ENCODE assay signal across 8 mouse cellular contexts in the genomic region with DNA sequence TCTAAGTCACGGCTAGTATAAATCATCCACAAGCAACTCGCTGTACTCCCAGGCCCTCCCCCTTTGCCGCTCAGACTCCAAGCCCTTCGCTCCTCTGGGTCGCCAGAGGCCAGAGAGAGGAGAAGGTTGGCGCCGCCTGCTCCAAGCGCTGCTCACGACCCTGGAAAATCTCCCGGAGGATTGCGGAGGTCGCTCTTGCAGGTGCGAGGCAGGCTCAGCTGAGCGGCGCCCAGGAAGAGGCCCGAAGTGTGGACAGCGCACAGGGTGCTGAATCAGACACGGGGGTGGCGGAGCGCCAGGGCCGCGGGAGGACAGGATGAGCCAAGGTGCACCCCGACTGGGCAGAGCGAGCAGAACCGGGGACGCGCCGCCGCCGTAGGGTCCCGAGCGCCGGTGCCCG. TPM values are rescaled to one million over a fixed set of nuclear protein-coding genes. Genes with fewer than 3 reads are reported as not detected.
A peak's percentile ranks its signal among the peaks of the same experiment; 100 is the strongest.
DNase-seq lines count a peak whose midpoint lies in the region; ATAC-seq and TF ChIP-seq lines count a peak whose summit lies in the region.

No protein-coding gene starts in this region.

- H3K4me3 ChIP-seq in G1E (ENCODE audit: low read depth, low read length) = 0 out of 2 replicates have a peak overlapping the region, but pooled peaks have one; percentile 7
- H3K4me3 ChIP-seq in forebrain, embryonic 13.5 days = peak overlapping the region; percentile 67
- H3K4me3 ChIP-seq in hindbrain, embryonic 12.5 days = peak overlapping the region; percentile 69
- peak overlapping the region; percentile 64 for H3K4me3 ChIP-seq in limb, embryonic 13.5 days
- H3K4me3 ChIP-seq in midbrain, embryonic 12.5 days = peak overlapping the region; percentile 71

- H3K9ac ChIP-seq in forebrain, embryonic 13.5 days = peak overlapping the region; percentile 81
- peak overlapping the region; percentile 84 for H3K9ac ChIP-seq in hindbrain, embryonic 12.5 days
- peak overlapping the region; percentile 69 for H3K9ac ChIP-seq in limb, embryonic 13.5 days
- H3K9ac ChIP-seq in midbrain, embryonic 12.5 days (replicated peaks) = peak overlapping the region; percentile 73

- no peak for TF ChIP-seq CTCF in G1E (IDR thresholded peaks at IDR 0.05; ENCODE audit: low read depth, low read length)

- no peaks in the 10 kb centered on the region for H3K4me1 ChIP-seq in G1E (ENCODE audit: insufficient read depth, low read depth, low read length)
- H3K4me1 ChIP-seq in forebrain, embryonic 13.5 days = peaks cover 34% of the 10 kb centered on the region
- H3K4me1 ChIP-seq in hindbrain, embryonic 12.5 days = peaks cover 34% of the 10 kb centered on the region
- H3K4me1 ChIP-seq in limb, embryonic 13.5 days = peaks cover 32% of the 10 kb centered on the region
- H3K4me1 ChIP-seq in midbrain, embryonic 12.5 days = peaks cover 30% of the 10 kb centered on the region

- no peak for ATAC-seq in G1E (ENCODE audit: extremely low read depth, insufficient number of reproducible peaks, low FRiP score, poor library complexity, severe bottlenecking)
- peak; percentile 25; the same call in 1 of the 2 replicates for ATAC-seq in forebrain, embryonic 13.5 days
- ATAC-seq in hindbrain, embryonic 12.5 days (ENCODE audit: low FRiP score) = no peak
- peak; percentile 44; the same call in 1 of the 2 replicates for ATAC-seq in limb, embryonic 13.5 days (ENCODE audit: low FRiP score, low read depth)
- ATAC-seq in midbrain, embryonic 12.5 days (ENCODE audit: low FRiP score, low read depth) = no peak

- peaks cover 9% of the 10 kb centered on the region for H3K9me3 ChIP-seq in G1E (replicated peaks)
- no peaks in the 10 kb centered on the region for H3K9me3 ChIP-seq in forebrain, embryonic 13.5 days (replicated peaks)
- H3K9me3 ChIP-seq in hindbrain, embryonic 12.5 days (replicated peaks) = no peaks in the 10 kb centered on the region
- no peaks in the 10 kb centered on the region for H3K9me3 ChIP-seq in limb, embryonic 13.5 days
- H3K9me3 ChIP-seq in midbrain, embryonic 12.5 days = no peaks in the 10 kb centered on the region

- under 1% methylated on average over 34 of the region's 34 CpGs for WGBS in forebrain, embryonic 13.5 days
- WGBS in hindbrain, embryonic 12.5 days = 1% methylated on average over 28 of the region's 34 CpGs
- under 1% methylated on average over 34 of the region's 34 CpGs for WGBS in limb, embryonic 13.5 days
- WGBS in midbrain, embryonic 12.5 days = under 1% methylated on average over 34 of the region's 34 CpGs

- H3K27ac ChIP-seq in forebrain, embryonic 13.5 days = no peak overlapping the region
- peak overlapping the region; percentile 60; the same call in 1 of the 2 replicates for H3K27ac ChIP-seq in hindbrain, embryonic 12.5 days
- no peak overlapping the region for H3K27ac ChIP-seq in limb, embryonic 13.5 days
- no peak overlapping the region for H3K27ac ChIP-seq in midbrain, embryonic 12.5 days (replicated peaks)

- H3K36me3 ChIP-seq in G1E (replicated peaks) = no peaks in the 10 kb centered on the region
- H3K36me3 ChIP-seq in forebrain, embryonic 13.5 days (ENCODE audit: poor library complexity, severe bottlenecking) = no peaks in the 10 kb centered on the region
- no peaks in the 10 kb centered on the region for H3K36me3 ChIP-seq in hindbrain, embryonic 12.5 days
- no peaks in the 10 kb centered on the region for H3K36me3 ChIP-seq in limb, embryonic 13.5 days
- no peaks in the 10 kb centered on the region for H3K36me3 ChIP-seq in midbrain, embryonic 12.5 days

- no peak for DNase-seq in G1E (ENCODE audit: low spot score)
- peak; percentile 92 to 93 for DNase-seq in adrenal gland, postnatal 36 days
- DNase-seq in spleen, postnatal 10 days (ENCODE audit: low spot score in 2 of 2) = peak; percentile 25 to 65
- DNase-seq in layer of hippocampus, postnatal 25 days (ENCODE audit: extremely low spot score in 1 of 2, low spot score in 1 of 2) = no peak

- peaks cover 51% of the 10 kb centered on the region for H3K27me3 ChIP-seq in G1E (ENCODE audit: insufficient read depth, low read length)
- peaks cover 51% of the 10 kb centered on the region for H3K27me3 ChIP-seq in forebrain, embryonic 13.5 days
- peaks cover 89% of the 10 kb centered on the region for H3K27me3 ChIP-seq in hindbrain, embryonic 12.5 days
- H3K27me3 ChIP-seq in limb, embryonic 13.5 days = peaks cover 66% of the 10 kb centered on the region
- H3K27me3 ChIP-seq in midbrain, embryonic 12.5 days = peaks cover 93% of the 10 kb centered on the region

- H3K4me2 ChIP-seq in forebrain, embryonic 13.5 days = peak overlapping the region; percentile 100
- peak overlapping the region; percentile 100 for H3K4me2 ChIP-seq in hindbrain, embryonic 12.5 days (replicated peaks)
- peak overlapping the region; percentile 100 for H3K4me2 ChIP-seq in limb, embryonic 13.5 days (replicated peaks)
- peak overlapping the region; percentile 100 for H3K4me2 ChIP-seq in midbrain, embryonic 12.5 days (replicated peaks)

RNA-seq across cellular contexts. Expression of gene Cabp1, which starts 1.0 kb away (rescaled TPM):
- total RNA-seq in G1E (2014; fragmentation: Nextera tagmentation) = not detected in 2 replicates
- total RNA-seq in G1E (2017) = 0.06 and 0.27 TPM in 2 replicates
- not detected in 2 replicates for polyA plus RNA-seq in G1E (2012)
- 10 to 100 TPM; 34.8 to 42.3 TPM for total RNA-seq in adrenal gland, postnatal 36 days (2021)
- 5.7 and 12.6 TPM in 2 replicates for polyA plus RNA-seq in forebrain, embryonic 13.5 days (2015; fragmentation: Nextera tagmentation; extraction: Ambion mirVana)
- polyA plus RNA-seq in hindbrain, embryonic 12.5 days (2016; fragmentation: Nextera tagmentation; extraction: Ambion mirVana) = 10.3 and 10.5 TPM in 2 replicates
- polyA plus RNA-seq in limb, embryonic 13.5 days (2015; fragmentation: Nextera tagmentation; extraction: Ambion mirVana) = 0.75 and 0.91 TPM in 2 replicates
- 2.3 and 3.6 TPM in 2 replicates for polyA plus RNA-seq in midbrain, embryonic 12.5 days (2016; fragmentation: Nextera tagmentation; extraction: Ambion mirVana)
- total RNA-seq in layer of hippocampus, postnatal 25 days (2021) = 100 to 1,000 TPM; 118 to 121 TPM

RNA-seq across cellular contexts. Expression of gene Mlec, which starts 35.2 kb away (rescaled TPM):
- total RNA-seq in G1E (2014; fragmentation: Nextera tagmentation) (191 and 201 TPM in 2 replicates), G1E (2017) (198 and 202 TPM in 2 replicates)
- 105 and 119 TPM in 2 replicates for polyA plus RNA-seq in G1E (2012)
- 100 to 1,000 TPM; 184 to 197 TPM for total RNA-seq in adrenal gland, postnatal 36 days (2021)
- polyA plus RNA-seq in forebrain, embryonic 13.5 days (2015; fragmentation: Nextera tagmentation; extraction: Ambion mirVana) = 23.5 and 25.9 TPM in 2 replicates
- 65.0 and 72.9 TPM in 2 replicates for polyA plus RNA-seq in hindbrain, embryonic 12.5 days (2016; fragmentation: Nextera tagmentation; extraction: Ambion mirVana)
- polyA plus RNA-seq in limb, embryonic 13.5 days (2015; fragmentation: Nextera tagmentation; extraction: Ambion mirVana) = 66.1 and 78.1 TPM in 2 replicates
- 50.0 and 57.1 TPM in 2 replicates for polyA plus RNA-seq in midbrain, embryonic 12.5 days (2016; fragmentation: Nextera tagmentation; extraction: Ambion mirVana)
- 10 to 100 TPM; 75.6 to 86.5 TPM for total RNA-seq in layer of hippocampus, postnatal 25 days (2021)

RNA-seq across cellular contexts. Expression of gene Pop5, which starts 42.4 kb away (rescaled TPM):
- total RNA-seq in G1E (2014; fragmentation: Nextera tagmentation) (24.2 and 25.5 TPM in 2 replicates), G1E (2017) (61.2 and 82.5 TPM in 2 replicates)
- polyA plus RNA-seq in G1E (2012) = 18.6 and 28.3 TPM in 2 replicates
- total RNA-seq in adrenal gland, postnatal 36 days (2021) = 10 to 100 TPM; 76.3 to 85.9 TPM
- polyA plus RNA-seq in forebrain, embryonic 13.5 days (2015; fragmentation: Nextera tagmentation; extraction: Ambion mirVana) = 102 and 112 TPM in 2 replicates
- polyA plus RNA-seq in hindbrain, embryonic 12.5 days (2016; fragmentation: Nextera tagmentation; extraction: Ambion mirVana) = 78.6 and 90.5 TPM in 2 replicates
- 83.6 and 93.9 TPM in 2 replicates for polyA plus RNA-seq in limb, embryonic 13.5 days (2015; fragmentation: Nextera tagmentation; extraction: Ambion mirVana)
- 76.7 and 79.0 TPM in 2 replicates for polyA plus RNA-seq in midbrain, embryonic 12.5 days (2016; fragmentation: Nextera tagmentation; extraction: Ambion mirVana)
- total RNA-seq in layer of hippocampus, postnatal 25 days (2021) = 100 to 1,000 TPM in 1 of 2 experiments, 10 to 100 TPM in 1; 83.7 to 108 TPM

RNA-seq across cellular contexts. Expression of gene Unc119b, which starts 58.5 kb away (rescaled TPM):
- total RNA-seq in G1E (2014; fragmentation: Nextera tagmentation) = 12.2 and 12.5 TPM in 2 replicates
- total RNA-seq in G1E (2017) = 14.3 and 16.0 TPM in 2 replicates
- 32.8 and 32.9 TPM in 2 replicates for polyA plus RNA-seq in G1E (2012)
- 10 to 100 TPM; 38.9 to 45.3 TPM for total RNA-seq in adrenal gland, postnatal 36 days (2021)
- polyA plus RNA-seq in forebrain, embryonic 13.5 days (2015; fragmentation: Nextera tagmentation; extraction: Ambion mirVana) = 44.8 and 49.9 TPM in 2 replicates
- polyA plus RNA-seq in hindbrain, embryonic 12.5 days (2016; fragmentation: Nextera tagmentation; extraction: Ambion mirVana) = 57.5 and 62.0 TPM in 2 replicates
- polyA plus RNA-seq in limb, embryonic 13.5 days (2015; fragmentation: Nextera tagmentation; extraction: Ambion mirVana) = 45.5 and 47.1 TPM in 2 replicates
- 62.3 and 65.9 TPM in 2 replicates for polyA plus RNA-seq in midbrain, embryonic 12.5 days (2016; fragmentation: Nextera tagmentation; extraction: Ambion mirVana)
- 10 to 100 TPM; 26.8 to 30.9 TPM for total RNA-seq in layer of hippocampus, postnatal 25 days (2021)

Comparison
In these comparisons a context has a peak if more than half of its experiments do, and no peak if none do; other contexts are left out.
1. ATAC-seq: peak in forebrain, embryonic 13.5 days (single experiment) and limb, embryonic 13.5 days (single experiment); none in G1E (single experiment), hindbrain, embryonic 12.5 days (single experiment) and midbrain, embryonic 12.5 days (single experiment).
2. DNase-seq: peak in adrenal gland, postnatal 36 days (2 of 2) and spleen, postnatal 10 days (2 of 2); none in G1E (single experiment) and layer of hippocampus, postnatal 25 days (0 of 2).
3. H3K4me3 ChIP-seq: peak in every context shown above with its lines; median percentile 71 in midbrain, embryonic 12.5 days; 69 in hindbrain, embryonic 12.5 days; 67 in forebrain, embryonic 13.5 days; 64 in limb, embryonic 13.5 days; 7 in G1E.
4. Peak in every context shown above with its lines, with median percentiles within 50 percentile points of each other: H3K4me2 ChIP-seq and H3K9ac ChIP-seq.